Mouse (Mus musculus) embryonic facial prominence, embryonic 11.5 days (tissue): ENCODE measurements around the gene Etd. TPM values are rescaled to one million over a fixed set of nuclear protein-coding genes. Genes with fewer than 3 reads are reported as not detected.
"Not testable (repeated sequence)": the region's sequence is repeated elsewhere in the genome, so short reads cannot be mapped to it uniquely, and the experiment has no call there.

ENCODE experiments used
- ATAC-seq: fragments of 200-750 bp; cut with Nextera tagmentation; replicated peaks from 2 replicates; pipeline ENCODE4 v1.8.0; 2017; ENCODE audit warnings: low read depth; ENCODE audit not compliant: insufficient number of reproducible peaks, low FRiP score, low TSS enrichment
- DNase-seq: peaks from one replicate; pipeline ENCODE4 v3.0.0-alpha.2; 2015; ENCODE audit warnings: low spot score
- H3K27ac ChIP-seq: fragments of 300-500 bp; sonication (generic); replicated peaks from 2 replicates; pipeline ENCODE4 v1.5.1; 2014; ENCODE audit warnings: mild to moderate bottlenecking, low read depth, low read length, control low read depth
- H3K27me3 ChIP-seq: fragments of 300-500 bp; sonication (generic); 2 replicates; pipeline ENCODE4 v1.6.1; 2014; ENCODE audit warnings: mild to moderate bottlenecking, low read length, moderate library complexity, mixed read lengths; ENCODE audit not compliant: control insufficient read depth, insufficient read depth
- H3K36me3 ChIP-seq: fragments of 300-500 bp; sonication (generic); replicated peaks from 2 replicates; pipeline ENCODE4 v1.6.1; 2014; ENCODE audit warnings: low read depth, mild to moderate bottlenecking, low read length, moderate library complexity, mixed read lengths; ENCODE audit not compliant: control insufficient read depth, insufficient read depth
- H3K4me1 ChIP-seq: fragments of 300-500 bp; sonication (generic); 2 replicates; pipeline ENCODE4 v1.6.1; 2014; ENCODE audit warnings: low read length, mixed read lengths; ENCODE audit not compliant: control insufficient read depth, insufficient read depth
- H3K4me2 ChIP-seq: fragments of 300-500 bp; sonication (generic); 2 replicates; pipeline ENCODE4 v1.6.1; 2014; ENCODE audit warnings: low read depth, mild to moderate bottlenecking, control low read depth, low read length, moderate library complexity
- H3K4me3 ChIP-seq: fragments of 300-500 bp; sonication (generic); 2 replicates; pipeline ENCODE4 v1.5.1; 2014; ENCODE audit warnings: low read depth, low read length, control low read depth
- H3K9ac ChIP-seq: fragments of 300-500 bp; sonication (generic); replicated peaks from 2 replicates; pipeline ENCODE4 v1.6.1; 2014; ENCODE audit warnings: mild to moderate bottlenecking, control low read depth, low read length
- H3K9me3 ChIP-seq: fragments of 300-500 bp; sonication (generic); replicated peaks from 2 replicates; pipeline ENCODE4 v1.6.1; 2016; ENCODE audit warnings: mild to moderate bottlenecking, low read length, inconsistent platforms, mixed read lengths; ENCODE audit not compliant: control insufficient read depth
- WGBS: fragments of 180-500 bp; shearing (Covaris S2); extraction: QIAGEN DNeasy Blood & Tissue Kit; methylation state at CpG from one replicate; pipeline ENCODE4 v1.1.7; 2014; 5-methylcytosine and 5-hydroxymethylcytosine counted together
- polyA plus RNA-seq: library from polyadenylated mRNA; unstranded; fragments of >200 nt; fragmentation: Nextera tagmentation; extraction: Ambion mirVana; gene quantifications from 2 replicates; pipeline ENCODE4 v1.2.1, GENCODE M21; 2014

Etd gene
- not detected in 2 replicates for polyA plus RNA-seq

DNA sequence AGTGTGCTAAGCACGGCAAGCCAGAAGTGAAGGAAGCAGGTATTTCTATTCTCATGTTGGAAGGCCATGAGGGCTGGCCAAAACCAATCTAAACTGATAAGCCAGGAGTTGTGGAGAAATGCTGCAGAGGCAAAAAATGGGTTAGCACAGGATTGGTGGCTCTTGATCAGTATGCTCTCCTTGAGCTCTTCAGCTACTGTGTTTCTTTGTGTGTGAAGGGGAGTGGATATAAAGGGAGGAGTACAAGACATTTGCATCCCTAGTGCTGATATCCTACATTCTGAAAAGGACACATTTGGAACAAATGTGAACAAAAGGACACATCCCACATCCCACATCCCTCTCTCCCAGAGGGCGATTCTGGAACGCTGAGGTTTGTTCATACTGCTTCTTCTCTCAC is at the start of gene Etd:
Gene Etd, plus strand, starts transcription at position 301 of the 400 bp plus-strand sequence.
- ATAC-seq (no peak), DNase-seq (no peak)
- WGBS: 86% methylated on average over 3 of the region's 3 CpGs
- no peak within 1 kb of the TSS for H3K4me2 ChIP-seq
- H3K27me3 ChIP-seq: no peaks in the 10 kb centered on the region
- no peaks in the 10 kb centered on the region for H3K9me3 ChIP-seq
- no peak within 1 kb of the TSS for H3K27ac ChIP-seq
- no peak within 1 kb of the TSS for H3K9ac ChIP-seq
- no peak within 1 kb of the TSS for H3K4me3 ChIP-seq
- H3K36me3 ChIP-seq: no peaks in the 10 kb centered on the region
- H3K4me1 ChIP-seq: no peaks in the 10 kb centered on the region

DNA sequence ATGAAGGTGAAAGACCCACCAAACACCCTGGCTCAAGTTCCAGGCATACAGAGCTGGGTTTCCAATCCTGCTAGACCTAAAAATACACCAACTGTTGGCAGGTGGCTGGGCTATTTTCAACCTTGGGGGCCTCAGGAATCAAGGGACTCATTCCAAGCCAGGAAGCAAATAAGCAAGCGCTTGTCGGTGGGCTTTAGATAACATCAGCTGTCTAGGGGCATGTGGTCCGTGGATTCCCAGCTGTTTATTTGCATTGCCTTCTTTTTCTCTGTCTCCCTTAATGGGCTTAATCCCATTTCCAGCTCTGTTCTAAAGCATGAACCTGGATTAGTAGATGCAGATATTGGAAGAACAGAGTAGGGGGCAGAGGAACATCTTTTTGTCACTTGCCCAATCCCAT is 48.4 kb upstream of the Etd start:
- 74% methylated on average over 3 of the region's 3 CpGs for WGBS
- no peaks in the 10 kb centered on the region for H3K27me3 ChIP-seq
- no peak for DNase-seq
- no peak overlapping the region for H3K27ac ChIP-seq
- H3K36me3 ChIP-seq: no peaks in the 10 kb centered on the region
- H3K9ac ChIP-seq: no peak overlapping the region
- H3K4me1 ChIP-seq: no peaks in the 10 kb centered on the region
- H3K9me3 ChIP-seq: no peaks in the 10 kb centered on the region
- no peak overlapping the region for H3K4me2 ChIP-seq
- H3K4me3 ChIP-seq: no peak overlapping the region
- ATAC-seq: no peak

DNA sequence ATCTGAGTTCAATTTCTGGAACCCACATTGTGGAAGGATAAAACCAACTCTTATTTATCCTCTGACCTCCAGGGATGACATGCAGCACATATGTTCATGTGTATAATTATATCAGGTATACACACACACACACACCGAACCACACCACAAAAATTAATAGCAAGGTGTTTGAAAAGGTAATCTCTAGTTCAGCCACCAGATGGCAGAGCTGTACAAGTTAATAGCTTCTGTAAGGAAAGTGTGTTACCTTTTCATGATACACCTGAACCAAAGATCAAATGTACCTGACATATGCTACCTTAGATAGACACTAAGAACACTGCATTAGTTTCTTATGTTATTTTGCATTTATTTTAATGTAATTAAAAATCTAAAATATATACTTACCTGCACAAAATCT is 1.8 kb upstream of the Etd start:
- Histone ChIP-seq H3K4me2 (no peak overlapping the region), H3K27me3 (no peaks in the 10 kb centered on the region), H3K9me3 (no peaks in the 10 kb centered on the region), H3K36me3 (no peaks in the 10 kb centered on the region), H3K4me3 (no peak overlapping the region), H3K4me1 (no peaks in the 10 kb centered on the region), H3K9ac (no peak overlapping the region), H3K27ac (no peak overlapping the region)
- WGBS: 77% methylated on average over 1 of the region's 1 CpGs
- DNase-seq (peak; percentile 45), ATAC-seq (no peak)

DNA sequence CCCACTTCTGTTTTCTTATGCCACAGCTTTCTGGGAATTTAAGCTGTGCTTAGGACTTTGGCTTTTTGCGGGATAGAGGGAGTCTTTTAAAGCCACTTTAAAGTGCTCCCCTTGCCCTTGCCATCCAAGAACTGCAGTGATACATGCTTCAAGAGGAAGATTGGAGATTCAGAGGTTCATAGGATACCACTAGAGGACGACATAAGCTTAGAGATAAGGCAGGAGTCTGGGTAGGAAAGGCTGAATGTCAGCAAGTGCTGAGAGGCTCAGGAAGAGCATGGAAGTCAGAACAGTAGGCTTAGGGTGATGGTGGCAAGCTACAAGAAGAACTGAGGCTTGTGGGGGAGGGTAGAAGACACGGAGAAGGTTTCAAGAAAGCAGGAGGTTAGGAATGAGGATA is 24.9 kb downstream of the Etd start:
- H3K36me3 ChIP-seq: no peaks in the 10 kb centered on the region
- H3K27ac ChIP-seq: no peak overlapping the region
- DNase-seq: no peak
- no peaks in the 10 kb centered on the region for H3K4me1 ChIP-seq
- H3K4me2 ChIP-seq: no peak overlapping the region
- no peaks in the 10 kb centered on the region for H3K9me3 ChIP-seq
- H3K27me3 ChIP-seq: no peaks in the 10 kb centered on the region
- 37% methylated on average over 3 of the region's 3 CpGs for WGBS
- no peak overlapping the region for H3K9ac ChIP-seq
- no peak overlapping the region for H3K4me3 ChIP-seq
- ATAC-seq: no peak

DNA sequence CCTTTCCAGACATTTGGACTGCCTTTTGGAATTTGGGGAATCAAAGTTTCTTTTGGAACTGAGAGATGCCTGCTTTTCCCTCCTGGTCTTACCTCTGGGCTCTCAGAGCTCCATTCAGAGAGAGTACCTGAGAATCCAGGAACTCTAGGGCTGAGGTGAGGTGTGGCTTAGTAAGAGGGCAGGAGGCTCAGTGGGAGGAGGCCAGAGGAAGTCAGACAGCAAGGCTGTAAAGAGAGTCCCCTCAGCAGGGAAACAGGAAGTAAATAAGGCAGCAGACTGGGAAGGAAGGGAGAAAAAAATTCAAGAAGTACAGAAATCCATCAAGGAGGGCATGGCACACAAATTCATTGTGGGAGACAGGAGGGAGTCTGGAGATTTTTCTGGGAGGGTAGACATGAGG is 29.5 kb downstream of the Etd start:
- not testable (repeated sequence) for H3K4me3 ChIP-seq, H3K9me3 ChIP-seq, H3K4me2 ChIP-seq, H3K27ac ChIP-seq, H3K27me3 ChIP-seq, DNase-seq, H3K9ac ChIP-seq, H3K4me1 ChIP-seq, H3K36me3 ChIP-seq, ATAC-seq

Other genes with a start within 250 kb of the Etd start
- 6.6 and 7.4 TPM in 2 replicates for gene Plac1, start 194.8 kb upstream of the Etd start, polyA plus RNA-seq
- 10.6 and 12.6 TPM in 2 replicates for gene Fam122b, start 165.1 kb upstream of the Etd start, polyA plus RNA-seq
- not detected in 2 replicates for gene Fam122c, start 161.5 kb upstream of the Etd start, polyA plus RNA-seq
- 61.4 and 61.6 TPM in 2 replicates for gene Mospd1, start 64.4 kb upstream of the Etd start, polyA plus RNA-seq
- 21.3 and 27.6 TPM in 2 replicates for gene Rtl8c, start 173.1 kb downstream of the Etd start, polyA plus RNA-seq
- not detected in 2 replicates for gene Gm14597, start 174.1 kb downstream of the Etd start, polyA plus RNA-seq
- 49.5 and 64.0 TPM in 2 replicates for gene Rtl8a, start 208.8 kb downstream of the Etd start, polyA plus RNA-seq
- 54.2 and 57.5 TPM in 2 replicates for gene Rtl8b, start 235.5 kb downstream of the Etd start, polyA plus RNA-seq